Mouse (Mus musculus): ENCODE measurements around the gene Ticrr. TPM values are rescaled to one million over a fixed set of nuclear protein-coding genes. Genes with fewer than 3 reads are reported as not detected.

Ticrr gene
- polyA plus RNA-seq, 1 experiment from 2014 or later = 0.98 TPM

- 30% methylated on average over 17 of the region's 17 CpGs for WGBS
- peak overlapping the region; percentile 63 for H3K4me2 ChIP-seq (ENCODE audit: low read depth, low read length)
- H3K4me1 ChIP-seq (ENCODE audit: control insufficient read depth, insufficient read depth, low read length) = 0 out of 2 replicates have a peak, but pooled peaks cover 8% of the 10 kb centered on the region
- no peaks in the 10 kb centered on the region for H3K9me3 ChIP-seq (ENCODE audit: control insufficient read depth, low read length)
- peak overlapping the region; percentile 53 for H3K9ac ChIP-seq (replicated peaks; ENCODE audit: low read depth, low read length)
- no peak for ATAC-seq (ENCODE audit: low read depth)
- no peaks in the 10 kb centered on the region for H3K36me3 ChIP-seq (ENCODE audit: control insufficient read depth, insufficient read depth, low read length)
- peak overlapping the region; percentile 43 for H3K4me3 ChIP-seq (ENCODE audit: low read depth, low read length)
- H3K27me3 ChIP-seq (ENCODE audit: control insufficient read depth, insufficient read depth, low read length) = no peaks in the 10 kb centered on the region
- H3K27ac ChIP-seq (ENCODE audit: low read depth, low read length) = no peak overlapping the region
Measured at GRCm38 (mm10) chr7:79710831-79711230, 50.8 kb downstream of the Ticrr start.

GRCm38 (mm10) chr7:79715187-79715981, 55.4 kb downstream of the Ticrr start, which contains the start of gene Kif7:
TSS of gene Kif7 (minus strand) at chr7:79715720.
- H3K4me2 ChIP-seq (ENCODE audit: low read depth, low read length) = peak within 1 kb of the TSS; percentile 77
- 0 out of 2 replicates have a peak within 1 kb of the TSS, but pooled peaks have one; percentile 22 for H3K27ac ChIP-seq (ENCODE audit: low read depth, low read length)
- no peaks in the 10 kb centered on the region for H3K27me3 ChIP-seq (ENCODE audit: control insufficient read depth, insufficient read depth, low read length)
- H3K36me3 ChIP-seq (ENCODE audit: control insufficient read depth, insufficient read depth, low read length) = no peaks in the 10 kb centered on the region
- H3K9ac ChIP-seq (replicated peaks; ENCODE audit: low read depth, low read length) = peak within 1 kb of the TSS; percentile 57
- 0 out of 2 replicates have a peak, but pooled peaks cover 8% of the 10 kb centered on the region for H3K4me1 ChIP-seq (ENCODE audit: control insufficient read depth, insufficient read depth, low read length)
- ATAC-seq (ENCODE audit: low read depth) = peak; percentile 85
- H3K9me3 ChIP-seq (ENCODE audit: control insufficient read depth, low read length) = no peaks in the 10 kb centered on the region
- under 1% methylated on average over 52 of the region's 55 CpGs for WGBS
- peak within 1 kb of the TSS; percentile 44 for H3K4me3 ChIP-seq (ENCODE audit: low read depth, low read length)

GRCm38 (mm10) chr7:79721386-79721977, 61.5 kb downstream of the Ticrr start:
- no peaks in the 10 kb centered on the region for H3K9me3 ChIP-seq (ENCODE audit: control insufficient read depth, low read length)
- no peaks in the 10 kb centered on the region for H3K4me1 ChIP-seq (ENCODE audit: control insufficient read depth, insufficient read depth, low read length)
- peak overlapping the region; percentile 56 for H3K4me2 ChIP-seq (ENCODE audit: low read depth, low read length)
- H3K9ac ChIP-seq (replicated peaks; ENCODE audit: low read depth, low read length) = peak overlapping the region; percentile 63
- peak overlapping the region; percentile 45 for H3K4me3 ChIP-seq (ENCODE audit: low read depth, low read length)
- WGBS = under 1% methylated on average over 48 of the region's 48 CpGs
- peak; percentile 77 for ATAC-seq (ENCODE audit: low read depth)
- no peaks in the 10 kb centered on the region for H3K36me3 ChIP-seq (ENCODE audit: control insufficient read depth, insufficient read depth, low read length)
- peaks cover 3% of the 10 kb centered on the region; the same call in 1 of the 2 replicates for H3K27me3 ChIP-seq (ENCODE audit: control insufficient read depth, insufficient read depth, low read length)
- H3K27ac ChIP-seq (ENCODE audit: low read depth, low read length) = 0 out of 2 replicates have a peak overlapping the region, but pooled peaks have one; percentile 6

GRCm38 (mm10) chr7:79727091-79727490, 67.1 kb downstream of the Ticrr start:
- no peak overlapping the region for H3K4me2 ChIP-seq (ENCODE audit: low read depth, low read length)
- 22% methylated on average over 2 of the region's 2 CpGs for WGBS
- H3K4me1 ChIP-seq (ENCODE audit: control insufficient read depth, insufficient read depth, low read length) = no peaks in the 10 kb centered on the region
- no peak for ATAC-seq (ENCODE audit: low read depth)
- 0 out of 2 replicates have a peak, but pooled peaks cover 3% of the 10 kb centered on the region for H3K27me3 ChIP-seq (ENCODE audit: control insufficient read depth, insufficient read depth, low read length)
- H3K36me3 ChIP-seq (ENCODE audit: control insufficient read depth, insufficient read depth, low read length) = no peaks in the 10 kb centered on the region
- H3K9ac ChIP-seq (replicated peaks; ENCODE audit: low read depth, low read length) = no peak overlapping the region
- H3K4me3 ChIP-seq (ENCODE audit: low read depth, low read length) = no peak overlapping the region
- no peak overlapping the region for H3K27ac ChIP-seq (ENCODE audit: low read depth, low read length)
- H3K9me3 ChIP-seq (ENCODE audit: control insufficient read depth, low read length) = no peaks in the 10 kb centered on the region

- no peak overlapping the region for H3K9ac ChIP-seq (replicated peaks; ENCODE audit: low read depth, low read length)
- ATAC-seq (ENCODE audit: low read depth) = no peak
- no peaks in the 10 kb centered on the region for H3K4me1 ChIP-seq (ENCODE audit: control insufficient read depth, insufficient read depth, low read length)
- WGBS = 29% methylated on average over 6 of the region's 6 CpGs
- H3K27me3 ChIP-seq (ENCODE audit: control insufficient read depth, insufficient read depth, low read length) = no peaks in the 10 kb centered on the region
- no peak overlapping the region for H3K4me2 ChIP-seq (ENCODE audit: low read depth, low read length)
- no peaks in the 10 kb centered on the region for H3K36me3 ChIP-seq (ENCODE audit: control insufficient read depth, insufficient read depth, low read length)
- no peak overlapping the region for H3K4me3 ChIP-seq (ENCODE audit: low read depth, low read length)
- H3K27ac ChIP-seq (ENCODE audit: low read depth, low read length) = no peak overlapping the region
- H3K9me3 ChIP-seq (ENCODE audit: control insufficient read depth, low read length) = no peaks in the 10 kb centered on the region
Measured at GRCm38 (mm10) chr7:79728219-79728618, 68.2 kb downstream of the Ticrr start.

GRCm38 (mm10) chr7:79729169-79729568, 69.2 kb downstream of the Ticrr start:
- 11% methylated on average over 8 of the region's 8 CpGs for WGBS
- H3K9ac ChIP-seq (replicated peaks; ENCODE audit: low read depth, low read length) = no peak overlapping the region
- no peaks in the 10 kb centered on the region for H3K4me1 ChIP-seq (ENCODE audit: control insufficient read depth, insufficient read depth, low read length)
- no peak overlapping the region for H3K4me3 ChIP-seq (ENCODE audit: low read depth, low read length)
- no peak overlapping the region for H3K27ac ChIP-seq (ENCODE audit: low read depth, low read length)
- H3K36me3 ChIP-seq (ENCODE audit: control insufficient read depth, insufficient read depth, low read length) = no peaks in the 10 kb centered on the region
- ATAC-seq (ENCODE audit: low read depth) = 0 out of 2 replicates have a peak, but pooled peaks have one; percentile 22
- no peaks in the 10 kb centered on the region for H3K27me3 ChIP-seq (ENCODE audit: control insufficient read depth, insufficient read depth, low read length)
- H3K4me2 ChIP-seq (ENCODE audit: low read depth, low read length) = no peak overlapping the region
- no peaks in the 10 kb centered on the region for H3K9me3 ChIP-seq (ENCODE audit: control insufficient read depth, low read length)

GRCm38 (mm10) chr7:79729743-79730370, 69.9 kb downstream of the Ticrr start:
- WGBS = 73% methylated on average over 11 of the region's 11 CpGs
- H3K36me3 ChIP-seq (ENCODE audit: control insufficient read depth, insufficient read depth, low read length) = no peaks in the 10 kb centered on the region
- H3K4me3 ChIP-seq (ENCODE audit: low read depth, low read length) = no peak overlapping the region
- ATAC-seq (ENCODE audit: low read depth) = no peak
- H3K9me3 ChIP-seq (ENCODE audit: control insufficient read depth, low read length) = no peaks in the 10 kb centered on the region
- H3K4me2 ChIP-seq (ENCODE audit: low read depth, low read length) = no peak overlapping the region
- H3K27ac ChIP-seq (ENCODE audit: low read depth, low read length) = no peak overlapping the region
- H3K4me1 ChIP-seq (ENCODE audit: control insufficient read depth, insufficient read depth, low read length) = no peaks in the 10 kb centered on the region
- H3K27me3 ChIP-seq (ENCODE audit: control insufficient read depth, insufficient read depth, low read length) = no peaks in the 10 kb centered on the region
- H3K9ac ChIP-seq (replicated peaks; ENCODE audit: low read depth, low read length) = no peak overlapping the region

- WGBS = 81% methylated on average over 13 of the region's 13 CpGs
- no peak overlapping the region for H3K9ac ChIP-seq (replicated peaks; ENCODE audit: low read depth, low read length)
- no peaks in the 10 kb centered on the region for H3K4me1 ChIP-seq (ENCODE audit: control insufficient read depth, insufficient read depth, low read length)
- H3K27me3 ChIP-seq (ENCODE audit: control insufficient read depth, insufficient read depth, low read length) = no peaks in the 10 kb centered on the region
- H3K4me2 ChIP-seq (ENCODE audit: low read depth, low read length) = no peak overlapping the region
- ATAC-seq (ENCODE audit: low read depth) = no peak
- no peak overlapping the region for H3K27ac ChIP-seq (ENCODE audit: low read depth, low read length)
- no peaks in the 10 kb centered on the region for H3K9me3 ChIP-seq (ENCODE audit: control insufficient read depth, low read length)
- no peak overlapping the region for H3K4me3 ChIP-seq (ENCODE audit: low read depth, low read length)
- H3K36me3 ChIP-seq (ENCODE audit: control insufficient read depth, insufficient read depth, low read length) = no peaks in the 10 kb centered on the region
Measured at GRCm38 (mm10) chr7:79731438-79731837, 71.4 kb downstream of the Ticrr start.

Data from neural tube, embryonic 14.5 days (tissue).